In the genomic region with DNA sequence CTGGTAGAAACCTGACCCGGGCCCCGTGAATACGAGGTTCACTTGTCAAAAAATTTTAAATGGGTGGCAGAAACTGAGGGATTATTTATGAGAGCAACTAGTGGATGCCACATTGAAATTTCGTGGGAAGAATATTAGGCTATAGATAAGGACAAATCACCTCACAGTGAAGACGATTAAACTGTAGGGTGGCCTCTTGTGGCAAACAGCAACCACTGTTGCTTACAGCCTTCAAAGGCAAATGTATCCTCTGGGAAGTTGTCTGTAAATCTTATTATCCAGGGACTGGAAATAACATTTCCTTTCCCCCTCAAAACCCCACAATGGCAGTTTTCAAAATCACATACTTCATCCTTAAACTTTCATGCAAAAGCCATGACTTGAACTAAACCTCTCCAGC, we compare ENCODE assay signal across 26 mouse cellular contexts.
DNase-seq lines count a peak whose midpoint lies in the region; ATAC-seq and TF ChIP-seq lines count a peak whose summit lies in the region.
"Had no signal": no experiment of that assay in that cellular context is flagged by ENCODE, and none has a peak within 500 bp of the region (broad histone marks: within the 10 kb centered on the region; RNA-seq: fewer than 3 reads in every experiment).

No protein-coding gene starts in this region.

- no peak for TF ChIP-seq EP300 in stomach, postnatal 0 days (optimal IDR thresholded peaks at IDR 0.05)

- TF ChIP-seq CTCF in hindbrain, postnatal 0 days (IDR thresholded peaks at IDR 0.05; ENCODE audit: low read depth): peak; percentile 57
- TF ChIP-seq CTCF in lung, embryonic 14.5 days (IDR thresholded peaks at IDR 0.05; ENCODE audit: low read depth): peak; percentile 21
- TF ChIP-seq CTCF in lung, adult 2 months (IDR thresholded peaks at IDR 0.05; ENCODE audit: insufficient read depth, low read length): no peak
- TF ChIP-seq CTCF in stomach, postnatal 0 days (IDR thresholded peaks at IDR 0.05; ENCODE audit: low read depth): peak; percentile 52

- no peak overlapping the region for H3K4me2 ChIP-seq in forebrain, embryonic 14.5 days (ENCODE audit: low read length)
- H3K4me2 ChIP-seq in forebrain, embryonic 12.5 days: no peak overlapping the region
- no peak overlapping the region for H3K4me2 ChIP-seq in hindbrain, postnatal 0 days (ENCODE audit: low read depth, low read length)
- no peak overlapping the region for H3K4me2 ChIP-seq in hindbrain, embryonic 12.5 days (replicated peaks)
- H3K4me2 ChIP-seq in lung, embryonic 14.5 days: no peak overlapping the region
- H3K4me2 ChIP-seq in stomach, postnatal 0 days (replicated peaks; ENCODE audit: low read depth): no peak overlapping the region
- H3K4me2 ChIP-seq: embryonic facial prominence, embryonic 15.5 days; heart, embryonic 11.5 days; hindbrain, embryonic 13.5 days; liver, embryonic 15.5 days; midbrain, embryonic 12.5 days; neural tube, embryonic 12.5 days had no signal

- no peaks in the 10 kb centered on the region for H3K27me3 ChIP-seq in forebrain, embryonic 14.5 days (replicated peaks; ENCODE audit: control insufficient read depth, insufficient read depth, low read length)
- H3K27me3 ChIP-seq in forebrain, embryonic 12.5 days: no peaks in the 10 kb centered on the region
- H3K27me3 ChIP-seq in hindbrain, postnatal 0 days (ENCODE audit: insufficient read depth, low read length): no peaks in the 10 kb centered on the region
- H3K27me3 ChIP-seq in hindbrain, embryonic 12.5 days: no peaks in the 10 kb centered on the region
- no peaks in the 10 kb centered on the region for H3K27me3 ChIP-seq in lung, embryonic 14.5 days (ENCODE audit: insufficient read depth, low read length)
- no peaks in the 10 kb centered on the region for H3K27me3 ChIP-seq in stomach, postnatal 0 days (ENCODE audit: control insufficient read depth, insufficient read depth, low read length)
- H3K27me3 ChIP-seq: embryonic facial prominence, embryonic 15.5 days; hindbrain, embryonic 13.5 days; liver, embryonic 15.5 days; midbrain, embryonic 12.5 days; neural tube, embryonic 12.5 days had no signal

- no peaks in the 10 kb centered on the region for H3K4me1 ChIP-seq in forebrain, embryonic 14.5 days (ENCODE audit: control insufficient read depth, insufficient read depth, low read length)
- peaks cover 8% of the 10 kb centered on the region; the same call in 1 of the 2 replicates for H3K4me1 ChIP-seq in forebrain, embryonic 12.5 days
- no peaks in the 10 kb centered on the region for H3K4me1 ChIP-seq in hindbrain, postnatal 0 days (ENCODE audit: insufficient read depth, low read length)
- H3K4me1 ChIP-seq in hindbrain, embryonic 12.5 days: no peaks in the 10 kb centered on the region
- H3K4me1 ChIP-seq in lung, embryonic 14.5 days (ENCODE audit: insufficient read depth): peaks cover 13% of the 10 kb centered on the region
- H3K4me1 ChIP-seq in lung, adult 2 months (ENCODE audit: control insufficient read depth, insufficient read depth, low read length): peaks cover 9% of the 10 kb centered on the region
- H3K4me1 ChIP-seq in stomach, postnatal 0 days (replicated peaks; ENCODE audit: control insufficient read depth, insufficient read depth): no peaks in the 10 kb centered on the region
- H3K4me1 ChIP-seq: liver, embryonic 15.5 days had no signal

- ATAC-seq in forebrain, embryonic 14.5 days: no peak
- ATAC-seq in forebrain, embryonic 12.5 days (ENCODE audit: low FRiP score): no peak
- no peak for ATAC-seq in hindbrain, postnatal 0 days
- ATAC-seq in hindbrain, embryonic 12.5 days (ENCODE audit: low FRiP score): no peak
- ATAC-seq in lung, embryonic 14.5 days (ENCODE audit: insufficient read depth): no peak
- no peak for ATAC-seq in stomach, postnatal 0 days (ENCODE audit: low FRiP score, low TSS enrichment)
- ATAC-seq: inflammation-experienced regulatory T-cells, adult 6 months had no signal

- H3K27ac ChIP-seq in forebrain, embryonic 14.5 days (ENCODE audit: low read depth, low read length): no peak overlapping the region
- H3K27ac ChIP-seq in forebrain, embryonic 12.5 days: no peak overlapping the region
- H3K27ac ChIP-seq in hindbrain, postnatal 0 days: no peak overlapping the region
- no peak overlapping the region for H3K27ac ChIP-seq in hindbrain, embryonic 12.5 days
- H3K27ac ChIP-seq in lung, embryonic 14.5 days (ENCODE audit: low read depth): no peak overlapping the region
- H3K27ac ChIP-seq in stomach, postnatal 0 days (replicated peaks): no peak overlapping the region
- H3K27ac ChIP-seq: embryonic facial prominence, embryonic 15.5 days; hindbrain, embryonic 13.5 days; limb, embryonic 10.5 days; liver, embryonic 15.5 days; midbrain, embryonic 12.5 days; neural tube, embryonic 12.5 days had no signal

- H3K36me3 ChIP-seq in forebrain, embryonic 14.5 days (ENCODE audit: control insufficient read depth, insufficient read depth, low read length): no peaks in the 10 kb centered on the region
- H3K36me3 ChIP-seq in forebrain, embryonic 12.5 days (replicated peaks): no peaks in the 10 kb centered on the region
- no peaks in the 10 kb centered on the region for H3K36me3 ChIP-seq in hindbrain, postnatal 0 days (ENCODE audit: insufficient read depth, low read length)
- H3K36me3 ChIP-seq in hindbrain, embryonic 12.5 days: no peaks in the 10 kb centered on the region
- no peaks in the 10 kb centered on the region for H3K36me3 ChIP-seq in lung, embryonic 14.5 days (ENCODE audit: insufficient read depth)
- H3K36me3 ChIP-seq in stomach, postnatal 0 days (ENCODE audit: control insufficient read depth, insufficient read depth, low read length): no peaks in the 10 kb centered on the region
- H3K36me3 ChIP-seq: embryonic facial prominence, embryonic 15.5 days; hindbrain, embryonic 13.5 days; limb, embryonic 10.5 days; liver, embryonic 15.5 days; midbrain, embryonic 12.5 days; neural tube, embryonic 12.5 days had no signal

- DNase-seq in forebrain, embryonic 14.5 days (ENCODE audit: low spot score): peak; percentile 23
- peak; percentile 45 for DNase-seq in hindbrain, postnatal 0 days (ENCODE audit: low spot score)
- no peak for DNase-seq in lung, embryonic 14.5 days
- no peak for DNase-seq in lung, adult 2 months
- no peak for DNase-seq in stomach, postnatal 0 days (ENCODE audit: low spot score)
- DNase-seq: adrenal gland, postnatal 14 days; cerebellum, adult 11 months; cerebellum, adult 9-11 months; heart, postnatal 10 days; kidney, adult 8-10 months; kidney, postnatal 4 days; liver; lung, postnatal 10 days; right cerebral cortex, postnatal 14 days; spleen, adult 18-20 months; thymus, postnatal 25 days had no signal

- WGBS in forebrain, embryonic 14.5 days: 63% methylated on average over 5 of the region's 5 CpGs
- 56% methylated on average over 5 of the region's 5 CpGs for whole genome bisulfite sequencing in forebrain, embryonic 12.5 days
- WGBS in hindbrain, postnatal 0 days: 58% methylated on average over 5 of the region's 5 CpGs
- WGBS in hindbrain, embryonic 12.5 days: 69% methylated on average over 5 of the region's 5 CpGs
- WGBS in lung, embryonic 14.5 days: 39% methylated on average over 5 of the region's 5 CpGs
- 46% methylated on average over 5 of the region's 5 CpGs for WGBS in lung, adult 2 months
- WGBS in stomach, postnatal 0 days: 30% methylated on average over 5 of the region's 5 CpGs

- H3K9me3 ChIP-seq in forebrain, embryonic 14.5 days (replicated peaks; ENCODE audit: control insufficient read depth, low read length): no peaks in the 10 kb centered on the region
- H3K9me3 ChIP-seq in forebrain, embryonic 12.5 days: no peaks in the 10 kb centered on the region
- no peaks in the 10 kb centered on the region for H3K9me3 ChIP-seq in hindbrain, postnatal 0 days (ENCODE audit: low read length)
- no peaks in the 10 kb centered on the region for H3K9me3 ChIP-seq in hindbrain, embryonic 12.5 days (replicated peaks)
- no peaks in the 10 kb centered on the region for H3K9me3 ChIP-seq in lung, embryonic 14.5 days (ENCODE audit: low read depth, low read length)
- no peaks in the 10 kb centered on the region for H3K9me3 ChIP-seq in stomach, postnatal 0 days (ENCODE audit: control insufficient read depth, low read length)
- H3K9me3 ChIP-seq: embryonic facial prominence, embryonic 15.5 days; hindbrain, embryonic 13.5 days; limb, embryonic 10.5 days; liver, embryonic 15.5 days; midbrain, embryonic 12.5 days; neural tube, embryonic 12.5 days had no signal

- H3K9ac ChIP-seq in forebrain, embryonic 14.5 days (ENCODE audit: low read length): no peak overlapping the region
- no peak overlapping the region for H3K9ac ChIP-seq in forebrain, embryonic 12.5 days
- no peak overlapping the region for H3K9ac ChIP-seq in hindbrain, postnatal 0 days (replicated peaks; ENCODE audit: low read length)
- no peak overlapping the region for H3K9ac ChIP-seq in hindbrain, embryonic 12.5 days
- H3K9ac ChIP-seq in lung, embryonic 14.5 days: no peak overlapping the region
- no peak overlapping the region for H3K9ac ChIP-seq in stomach, postnatal 0 days (ENCODE audit: low read length)
- H3K9ac ChIP-seq: embryonic facial prominence, embryonic 15.5 days; hindbrain, embryonic 13.5 days; liver, embryonic 15.5 days; midbrain, embryonic 12.5 days; neural tube, embryonic 12.5 days had no signal

- no peak overlapping the region for H3K4me3 ChIP-seq in forebrain, embryonic 14.5 days (ENCODE audit: low read depth, low read length)
- H3K4me3 ChIP-seq in forebrain, embryonic 12.5 days (replicated peaks): no peak overlapping the region
- H3K4me3 ChIP-seq in hindbrain, postnatal 0 days (ENCODE audit: low read length): no peak overlapping the region
- no peak overlapping the region for H3K4me3 ChIP-seq in hindbrain, embryonic 12.5 days
- H3K4me3 ChIP-seq in lung, embryonic 14.5 days (ENCODE audit: low read depth, low read length): no peak overlapping the region
- H3K4me3 ChIP-seq in lung, adult 2 months (replicated peaks; ENCODE audit: extremely low read depth, low read depth, low read length): no peak overlapping the region
- H3K4me3 ChIP-seq in stomach, postnatal 0 days (ENCODE audit: low read depth, low read length): no peak overlapping the region
- H3K4me3 ChIP-seq: embryonic facial prominence, embryonic 15.5 days; hindbrain, embryonic 13.5 days; limb, embryonic 10.5 days; liver, embryonic 15.5 days; midbrain, embryonic 12.5 days; neural tube, embryonic 12.5 days had no signal

- no peak for TF ChIP-seq POLR2A in lung, adult 2 months (IDR thresholded peaks at IDR 0.05; ENCODE audit: borderline replicate concordance, extremely low read depth, low read depth, low read length)

Comparison
In these comparisons a context has a peak if more than half of its experiments do, and no peak if none do; other contexts are left out.
1. DNase-seq: peak in forebrain, embryonic 14.5 days (single experiment) and hindbrain, postnatal 0 days (single experiment); none in lung, embryonic 14.5 days (single experiment), lung, adult 2 months (single experiment) and stomach, postnatal 0 days (single experiment).